Mouse (Mus musculus) hindbrain, embryonic 15.5 days (tissue): ENCODE measurements at regions not wholly inside any gene's neighbourhood (a gene's known extent, or its start where the extent isn't known, plus 50 kb on each side); places are given as distances from the start of the nearest gene placed in this dataset.

ENCODE experiments used
- ATAC-seq: fragments of 200-750 bp; cut with Nextera tagmentation; 2 replicates; pipeline ENCODE4 v1.8.0; 2017; ENCODE audit warnings: low read depth, moderate number of reproducible peaks, moderate TSS enrichment; ENCODE audit not compliant: low FRiP score
- H3K27ac ChIP-seq: fragments of 300-500 bp; sonication (generic); replicated peaks from 2 replicates; pipeline ENCODE4 v1.5.1; 2015; ENCODE audit warnings: mild to moderate bottlenecking, inconsistent platforms
- H3K27me3 ChIP-seq: fragments of 300-500 bp; sonication (generic); 2 replicates; pipeline ENCODE4 v1.6.1; 2015; ENCODE audit warnings: control low read depth, inconsistent platforms
- H3K36me3 ChIP-seq: fragments of 300-500 bp; sonication (generic); 2 replicates; pipeline ENCODE4 v1.6.1; 2015; ENCODE audit warnings: control low read depth, inconsistent platforms
- H3K4me1 ChIP-seq: fragments of 300-500 bp; sonication (generic); replicated peaks from 2 replicates; pipeline ENCODE4 v1.6.1; 2015; ENCODE audit warnings: control low read depth, inconsistent platforms
- H3K4me2 ChIP-seq: fragments of 300-500 bp; sonication (generic); 2 replicates; pipeline ENCODE4 v1.6.1; 2015; ENCODE audit warnings: moderate library complexity, mild to moderate bottlenecking, inconsistent platforms
- H3K4me3 ChIP-seq: fragments of 300-500 bp; sonication (generic); 2 replicates; pipeline ENCODE4 v1.5.1; 2015; ENCODE audit warnings: mild to moderate bottlenecking, inconsistent platforms
- H3K9ac ChIP-seq: fragments of 300-500 bp; sonication (generic); 2 replicates; pipeline ENCODE4 v1.6.1; 2015; ENCODE audit warnings: inconsistent platforms
- H3K9me3 ChIP-seq: fragments of 300-500 bp; sonication (generic); 2 replicates; pipeline ENCODE4 v1.6.1; 2016; ENCODE audit warnings: control low read depth, inconsistent platforms
- WGBS: fragments of 180-500 bp; shearing (Covaris S2); methylation state at CpG from one replicate; pipeline ENCODE4 v1.1.7; 2015; 5-methylcytosine and 5-hydroxymethylcytosine counted together

DNA sequence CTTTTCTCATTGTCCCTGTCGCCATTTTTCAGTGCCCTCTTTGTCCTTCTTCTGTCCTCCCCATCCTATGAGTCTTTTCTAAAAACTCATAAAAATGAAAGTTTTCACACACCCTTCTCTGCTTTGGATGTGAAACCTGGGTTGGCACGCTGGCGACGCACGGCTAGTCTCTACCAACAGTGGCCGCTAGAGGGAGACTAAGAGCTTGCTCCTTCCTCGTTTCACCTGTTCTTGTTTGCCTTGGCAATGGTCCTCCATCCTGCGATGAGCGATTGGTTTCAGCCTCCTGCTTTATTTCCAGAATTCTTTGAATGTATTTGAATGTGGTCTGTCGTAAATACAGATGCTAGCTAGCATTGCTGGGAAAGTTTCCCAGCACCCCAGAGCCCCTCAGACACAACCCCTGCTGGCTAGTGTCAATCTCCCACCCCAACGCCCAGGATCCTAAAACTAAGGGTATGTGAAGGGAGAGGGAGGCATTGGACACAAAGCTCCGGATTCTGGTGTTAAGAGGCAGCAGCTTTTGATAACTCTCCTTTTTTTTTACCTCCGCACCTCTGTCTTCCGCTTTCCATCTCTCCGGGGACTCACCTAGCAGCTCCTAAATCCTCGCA is 85.8 kb upstream of the Hmcn1 start:
- H3K9me3 ChIP-seq = no peaks in the 10 kb centered on the region
- H3K9ac ChIP-seq = no peak overlapping the region
- peak; percentile 56; the same call in 1 of the 2 replicates for ATAC-seq
- no peak overlapping the region for H3K4me3 ChIP-seq
- H3K36me3 ChIP-seq = no peaks in the 10 kb centered on the region
- H3K27me3 ChIP-seq = no peaks in the 10 kb centered on the region
- H3K4me1 ChIP-seq = peaks cover 3% of the 10 kb centered on the region; the same call in 1 of the 2 replicates
- no peak overlapping the region for H3K27ac ChIP-seq
- H3K4me2 ChIP-seq = peak overlapping the region; percentile 27
- 31% methylated on average over 16 of the region's 16 CpGs for WGBS

DNA sequence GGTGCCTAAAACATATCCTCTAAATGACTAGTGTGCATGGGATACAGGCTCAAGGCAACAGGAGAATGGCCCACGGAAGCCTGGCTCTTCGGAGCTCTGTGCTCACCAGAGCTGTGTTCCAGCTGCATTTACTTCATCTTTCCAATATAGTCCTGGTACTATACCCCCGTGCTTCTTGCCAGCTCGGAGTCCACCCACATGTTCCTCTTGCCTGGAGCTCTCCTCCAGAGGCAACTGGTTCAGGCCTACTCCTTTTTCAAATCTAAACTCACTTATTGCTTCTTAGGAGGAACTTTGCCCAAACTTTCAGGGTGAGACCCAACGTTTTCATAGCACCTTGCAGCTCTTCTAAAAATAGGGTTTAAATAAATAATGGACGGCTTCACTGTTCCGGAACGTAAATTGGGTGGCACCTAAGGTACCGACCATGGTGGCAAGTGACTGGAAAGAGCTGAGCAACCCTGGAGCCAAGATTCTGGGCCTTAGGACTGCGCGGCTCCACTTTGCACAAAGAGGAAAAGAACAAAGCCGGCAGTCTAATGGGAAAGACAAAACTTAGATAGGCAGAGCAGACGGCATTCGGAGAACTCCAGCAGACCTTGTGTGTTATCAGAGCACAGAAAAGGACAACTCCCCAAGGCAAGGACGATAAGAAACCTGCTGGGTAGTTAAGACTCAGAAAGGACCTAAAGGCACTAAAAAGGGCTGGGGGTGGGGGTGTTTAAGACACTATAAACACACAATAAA is 86.6 kb upstream of the Hmcn1 start:
- Histone ChIP-seq H3K9me3 (no peaks in the 10 kb centered on the region), H3K4me1 (peaks cover 3% of the 10 kb centered on the region; the same call in 1 of the 2 replicates), H3K27ac (no peak overlapping the region), H3K27me3 (no peaks in the 10 kb centered on the region), H3K36me3 (no peaks in the 10 kb centered on the region), H3K4me2 (no peak overlapping the region), H3K4me3 (no peak overlapping the region), H3K9ac (no peak overlapping the region)
- ATAC-seq = no peak
- 80% methylated on average over 15 of the region's 15 CpGs for WGBS

DNA sequence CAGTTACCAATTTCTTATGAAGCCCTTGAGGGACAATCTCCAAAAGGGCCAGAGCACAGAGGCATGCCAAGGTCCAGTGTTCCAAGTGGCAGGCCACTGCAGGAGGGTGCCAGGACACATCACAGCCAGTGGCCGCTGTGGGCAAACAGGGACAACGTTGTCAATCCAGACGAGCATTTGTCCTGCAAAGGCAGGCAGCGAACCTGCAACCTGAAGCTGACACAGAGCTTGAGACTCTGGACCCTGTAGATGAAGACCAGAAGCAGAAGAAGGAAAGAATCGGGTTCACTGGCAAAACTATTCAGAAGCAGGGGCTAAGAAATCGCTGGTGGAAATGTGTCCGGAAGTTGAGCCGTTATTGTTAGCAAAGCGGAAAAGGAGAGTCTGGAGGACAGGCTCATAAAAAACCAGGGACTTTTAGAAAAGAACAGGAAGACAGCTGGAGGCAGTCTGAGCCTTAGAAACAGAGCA is 87.3 kb upstream of the Hmcn1 start:
- Histone ChIP-seq H3K27ac (no peak overlapping the region), H3K36me3 (no peaks in the 10 kb centered on the region), H3K4me1 (peaks cover 3% of the 10 kb centered on the region; the same call in 1 of the 2 replicates), H3K27me3 (no peaks in the 10 kb centered on the region), H3K9me3 (no peaks in the 10 kb centered on the region), H3K9ac (no peak overlapping the region), H3K4me3 (no peak overlapping the region), H3K4me2 (no peak overlapping the region)
- 72% methylated on average over 9 of the region's 9 CpGs for WGBS
- ATAC-seq = no peak

DNA sequence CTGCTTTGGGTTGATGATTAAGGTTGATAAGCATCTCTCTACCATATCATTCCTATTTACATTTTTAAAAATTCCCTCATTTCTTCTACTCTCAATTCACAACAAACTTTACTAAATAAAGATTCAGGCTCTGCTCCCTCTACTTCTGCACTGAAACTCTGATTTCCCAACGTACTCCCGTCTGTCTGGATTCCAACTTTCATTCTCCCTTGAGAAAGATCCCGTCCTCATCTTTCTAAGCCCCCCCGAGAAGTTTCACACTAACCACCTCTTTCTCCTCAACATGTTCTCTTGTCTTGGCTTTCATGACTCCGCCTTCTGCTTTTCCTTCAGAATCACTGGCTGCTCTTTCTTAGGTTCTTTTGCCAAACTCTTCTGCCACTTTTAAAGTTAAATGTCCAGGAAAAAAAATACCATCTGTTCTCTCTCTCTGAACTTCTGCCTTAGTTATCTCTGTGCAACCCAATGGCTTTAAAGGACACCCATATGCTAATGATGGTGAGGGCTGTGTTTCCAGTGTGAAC is 89.3 kb upstream of the Hmcn1 start:
- 91% methylated on average over 5 of the region's 5 CpGs for WGBS
- Histone ChIP-seq H3K9me3 (no peaks in the 10 kb centered on the region), H3K4me2 (no peak overlapping the region), H3K4me1 (peaks cover 3% of the 10 kb centered on the region; the same call in 1 of the 2 replicates), H3K36me3 (no peaks in the 10 kb centered on the region), H3K9ac (no peak overlapping the region), H3K4me3 (no peak overlapping the region), H3K27ac (no peak overlapping the region), H3K27me3 (no peaks in the 10 kb centered on the region)
- no peak for ATAC-seq

DNA sequence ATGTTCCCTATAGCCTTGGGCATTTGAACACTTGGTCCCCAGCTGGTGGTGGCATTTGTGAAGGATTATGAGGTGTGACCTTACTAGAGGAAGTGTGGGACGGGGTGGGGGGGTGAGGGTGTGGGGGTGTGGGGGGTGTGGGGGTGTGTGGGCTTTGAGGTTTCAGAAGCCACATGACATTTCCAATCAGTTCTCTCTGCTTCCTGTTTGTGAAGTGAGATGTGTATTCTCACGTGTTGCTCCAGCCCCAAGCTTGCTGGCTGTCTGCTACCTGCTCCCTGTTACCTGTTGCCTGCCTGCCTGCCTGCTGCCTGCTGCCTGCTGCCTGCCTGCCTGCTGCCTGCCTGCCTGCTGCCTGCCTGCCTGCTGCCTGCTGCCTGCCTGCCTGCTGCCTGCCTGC is 90.6 kb upstream of the Hmcn1 start:
- Histone ChIP-seq H3K36me3 (no peaks in the 10 kb centered on the region), H3K4me3 (no peak overlapping the region), H3K9me3 (no peaks in the 10 kb centered on the region), H3K4me2 (no peak overlapping the region), H3K27ac (no peak overlapping the region), H3K4me1 (peaks cover 3% of the 10 kb centered on the region; the same call in 1 of the 2 replicates), H3K9ac (no peak overlapping the region), H3K27me3 (no peaks in the 10 kb centered on the region)
- ATAC-seq = no peak
- WGBS = 81% methylated on average over 2 of the region's 2 CpGs

DNA sequence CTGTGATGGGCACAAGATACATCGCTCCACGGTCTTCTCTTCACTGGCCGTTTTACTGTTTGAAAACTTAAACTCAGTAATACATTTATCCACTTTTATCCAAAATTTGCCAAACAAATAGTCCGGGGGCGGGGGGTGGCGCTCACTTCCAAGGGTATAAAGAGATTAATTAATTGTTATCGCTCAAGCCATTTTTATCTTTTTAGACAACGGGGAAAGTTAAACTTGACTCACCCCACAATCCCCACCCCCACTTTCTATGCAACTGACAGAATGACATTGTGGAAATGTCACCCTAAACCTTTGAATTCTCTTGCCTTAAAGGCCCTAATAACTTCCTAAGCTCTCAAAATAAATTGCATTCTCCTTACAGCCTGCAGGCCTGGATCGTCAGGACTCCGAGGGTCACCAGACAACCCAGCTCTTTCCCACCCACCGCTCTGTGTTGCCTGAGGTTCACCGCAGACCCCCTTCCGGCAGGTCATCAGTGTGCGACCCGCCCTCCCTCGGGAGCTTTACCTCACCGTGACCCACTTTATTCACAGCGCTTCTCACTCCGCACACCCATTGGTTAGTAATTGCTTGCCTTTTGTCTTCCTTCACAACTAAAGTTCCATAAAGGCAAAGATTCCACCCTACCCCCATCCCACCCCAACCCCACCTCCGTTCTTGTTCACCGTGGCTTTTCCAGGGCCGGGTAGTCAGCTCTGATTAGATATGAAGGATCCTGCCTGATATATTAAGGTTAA is 93.0 kb upstream of the Hmcn1 start:
- H3K9me3 ChIP-seq = no peaks in the 10 kb centered on the region
- H3K27ac ChIP-seq = no peak overlapping the region
- H3K4me2 ChIP-seq = peak overlapping the region; percentile 18; the same call in 1 of the 2 replicates
- WGBS = 43% methylated on average over 22 of the region's 22 CpGs
- no peak for ATAC-seq
- no peaks in the 10 kb centered on the region for H3K4me1 ChIP-seq
- no peak overlapping the region for H3K9ac ChIP-seq
- H3K4me3 ChIP-seq = no peak overlapping the region
- no peaks in the 10 kb centered on the region for H3K36me3 ChIP-seq
- H3K27me3 ChIP-seq = no peaks in the 10 kb centered on the region

DNA sequence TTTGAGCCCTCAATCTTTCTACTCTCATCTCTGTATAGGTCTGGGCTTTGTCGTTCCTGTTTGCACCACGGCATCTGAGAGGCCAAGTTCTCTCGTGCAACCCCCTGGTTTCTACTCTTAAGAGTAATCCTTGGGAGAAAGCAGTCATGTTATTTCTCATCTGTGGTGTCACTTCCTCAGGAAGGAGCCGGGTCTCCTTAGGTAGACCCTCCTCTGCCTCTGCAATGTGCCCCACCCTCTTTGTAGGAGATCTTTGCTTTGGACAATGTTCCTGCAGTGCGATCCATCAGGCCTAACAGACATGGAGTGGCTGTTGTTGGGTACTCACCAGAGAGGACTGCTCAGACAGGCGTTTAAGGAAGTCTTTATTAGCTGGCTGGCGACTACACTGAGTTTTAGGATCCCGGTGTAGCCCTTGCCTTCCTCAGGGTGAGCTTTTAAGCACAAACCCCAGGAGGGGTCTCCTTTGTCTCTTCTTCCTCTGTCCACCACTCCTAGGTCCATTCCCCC is 94.0 kb upstream of the Hmcn1 start:
- Histone ChIP-seq H3K9ac (no peak overlapping the region), H3K27me3 (no peaks in the 10 kb centered on the region), H3K27ac (no peak overlapping the region), H3K4me1 (no peaks in the 10 kb centered on the region), H3K9me3 (no peaks in the 10 kb centered on the region), H3K4me3 (no peak overlapping the region), H3K36me3 (no peaks in the 10 kb centered on the region), H3K4me2 (no peak overlapping the region)
- WGBS = 66% methylated on average over 8 of the region's 8 CpGs
- no peak for ATAC-seq

DNA sequence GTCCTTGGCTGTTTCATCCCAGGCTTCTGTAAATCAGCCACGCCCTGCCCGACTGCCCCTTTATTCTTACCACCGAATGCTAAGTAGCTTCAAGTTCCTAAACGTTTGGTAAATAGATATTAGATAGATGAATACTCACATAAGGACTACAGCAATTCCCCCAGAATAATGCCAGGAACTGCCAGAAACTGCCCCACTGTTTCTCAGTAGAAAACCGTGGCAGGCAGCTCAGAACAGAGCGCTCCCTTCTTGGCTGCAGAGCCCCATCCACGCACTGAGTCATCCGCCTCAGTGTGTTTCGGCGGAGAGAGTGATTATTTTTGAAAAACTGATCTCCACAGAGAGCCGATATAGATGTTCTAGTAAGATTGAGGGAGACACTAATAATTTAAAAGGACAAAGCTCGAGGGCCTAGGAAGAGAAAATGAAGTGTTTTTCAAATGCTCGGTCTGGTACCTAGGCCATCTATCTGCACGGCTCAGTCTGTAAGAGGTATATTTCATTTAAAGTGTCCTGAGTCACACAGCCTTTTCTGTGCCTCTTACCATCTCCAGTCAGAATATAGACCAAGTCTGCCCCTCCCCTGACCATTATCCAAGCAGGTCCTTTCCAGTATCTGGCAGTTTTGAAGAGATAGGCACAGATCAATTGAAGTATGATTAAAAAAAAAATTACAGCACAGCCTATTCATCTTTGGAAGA is 94.4 kb upstream of the Gm47985 start:
- Histone ChIP-seq H3K4me1 (no peaks in the 10 kb centered on the region), H3K9ac (no peak overlapping the region), H3K27ac (no peak overlapping the region), H3K4me2 (no peak overlapping the region), H3K27me3 (no peaks in the 10 kb centered on the region), H3K4me3 (no peak overlapping the region), H3K36me3 (no peaks in the 10 kb centered on the region), H3K9me3 (no peaks in the 10 kb centered on the region)
- WGBS = 67% methylated on average over 14 of the region's 14 CpGs
- 0 out of 2 replicates have a peak, but pooled peaks have one; percentile 49 for ATAC-seq

DNA sequence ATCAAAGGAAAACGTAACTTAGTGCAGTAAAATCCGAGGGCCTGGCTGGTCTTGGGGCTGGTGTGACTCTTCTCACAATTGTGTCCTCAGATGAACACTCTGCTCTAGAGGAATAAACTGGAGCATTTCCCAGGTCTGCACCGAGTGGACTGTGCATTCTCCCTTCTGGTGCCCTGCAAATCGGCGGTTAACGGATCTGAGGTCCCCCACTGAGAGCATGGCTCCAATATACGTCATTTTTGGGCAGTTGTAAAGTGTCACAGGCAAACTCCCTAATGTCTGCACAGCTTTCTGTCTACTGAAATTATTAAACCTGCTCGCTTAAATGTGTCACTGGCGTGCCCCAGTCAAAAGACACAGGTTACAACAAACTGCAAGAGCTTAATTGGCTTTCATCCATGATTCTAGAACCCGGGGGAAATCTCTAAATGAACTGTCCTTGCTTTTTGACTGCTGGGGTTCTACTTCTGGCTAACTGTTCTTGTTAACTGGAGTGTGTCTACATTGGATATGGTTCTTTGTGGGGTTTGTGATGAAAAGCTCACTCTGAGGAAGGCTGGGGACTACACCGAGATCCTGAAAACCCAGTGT is 93.7 kb upstream of the Gm47985 start:
- no peak overlapping the region for H3K9ac ChIP-seq
- no peak overlapping the region for H3K4me2 ChIP-seq
- no peaks in the 10 kb centered on the region for H3K36me3 ChIP-seq
- no peaks in the 10 kb centered on the region for H3K4me1 ChIP-seq
- 59% methylated on average over 11 of the region's 11 CpGs for WGBS
- H3K4me3 ChIP-seq = no peak overlapping the region
- no peaks in the 10 kb centered on the region for H3K27me3 ChIP-seq
- H3K9me3 ChIP-seq = no peaks in the 10 kb centered on the region
- ATAC-seq = no peak
- H3K27ac ChIP-seq = no peak overlapping the region

DNA sequence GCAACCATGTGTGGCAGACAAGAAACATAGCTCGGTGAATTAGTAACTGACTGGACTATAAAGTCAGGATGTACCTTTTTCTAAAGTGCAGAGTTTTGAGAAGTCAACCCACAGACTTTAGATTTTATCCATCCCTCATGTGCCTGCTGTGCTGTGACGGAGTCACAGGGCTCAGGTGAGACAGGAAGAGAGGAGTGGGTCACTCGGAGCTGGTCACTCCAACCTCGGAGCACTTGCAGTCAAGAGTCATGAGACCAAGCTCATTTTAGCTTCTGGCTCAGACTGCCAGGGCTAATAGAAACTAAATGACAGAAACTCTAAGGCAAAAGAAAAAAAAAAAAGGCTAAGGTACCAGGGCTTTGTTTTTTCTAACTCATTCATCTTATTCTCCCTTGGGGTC is 90.3 kb upstream of the Gm47985 start:
- Histone ChIP-seq H3K4me3 (no peak overlapping the region), H3K27ac (no peak overlapping the region), H3K27me3 (no peaks in the 10 kb centered on the region), H3K9ac (no peak overlapping the region), H3K4me1 (peaks cover 9% of the 10 kb centered on the region; the same call in 1 of the 2 replicates), H3K9me3 (no peaks in the 10 kb centered on the region), H3K36me3 (no peaks in the 10 kb centered on the region), H3K4me2 (no peak overlapping the region)
- WGBS = 54% methylated on average over 4 of the region's 4 CpGs
- ATAC-seq = no peak
